Mouse (Mus musculus): ENCODE data around the gene Cmtr2. TPM values are rescaled to one million over a fixed set of nuclear protein-coding genes. Genes with fewer than 3 reads are reported as not detected.

Gene Cmtr2
- polyA plus RNA-seq, 1 experiment, result 6.1 TPM

DNA sequence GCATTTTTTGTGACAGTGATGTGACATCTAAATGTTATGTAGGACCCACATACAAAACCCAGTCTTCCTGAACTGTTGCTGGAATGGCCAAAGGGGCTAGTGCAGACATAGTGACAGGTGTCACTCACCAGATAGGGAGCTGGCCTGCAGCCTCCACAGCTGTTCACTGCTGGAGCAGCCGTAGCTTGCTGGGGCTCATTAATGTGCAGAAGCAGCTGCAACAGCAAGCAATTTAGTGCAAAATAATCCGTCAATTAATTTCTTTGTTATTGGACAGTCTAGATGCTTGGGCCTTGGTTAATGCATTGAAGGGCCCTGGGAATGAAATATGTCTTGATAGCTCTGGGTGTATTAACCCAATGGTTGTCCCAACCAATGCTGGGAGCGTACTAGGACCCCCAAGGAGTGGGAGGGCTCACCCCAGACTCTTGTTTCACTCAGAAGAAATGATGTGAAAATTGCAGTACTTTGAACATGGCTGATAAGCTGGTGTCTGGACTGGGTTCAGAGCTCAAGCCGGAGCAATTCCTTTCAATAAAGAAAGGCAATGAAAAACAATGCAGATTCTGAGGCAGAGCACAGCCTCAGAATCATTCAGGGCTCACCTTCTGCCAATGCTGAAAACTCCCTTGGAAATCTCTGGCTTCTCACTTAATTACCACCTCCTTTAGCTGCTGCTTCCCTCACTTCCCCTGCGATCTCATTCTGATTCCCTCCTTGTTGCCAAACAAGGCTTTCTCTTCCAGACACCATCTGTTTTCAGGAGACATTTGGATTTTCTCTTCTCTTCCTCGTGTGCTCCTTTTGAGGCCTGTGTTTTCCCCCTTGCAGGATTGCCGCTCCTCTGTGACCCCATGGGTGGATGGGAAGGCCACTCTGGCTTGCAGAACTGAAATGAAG is 27.1 kb downstream of the Cmtr2 start:
- no peak overlapping the region for H3K4me3 ChIP-seq (ENCODE audit: low read depth, low read length)
- no peaks in the 10 kb centered on the region for H3K9me3 ChIP-seq (replicated peaks; ENCODE audit: control insufficient read depth, insufficient read depth, low read length, poor library complexity, severe bottlenecking)
- TF ChIP-seq POLR2A (IDR thresholded peaks at IDR 0.05; ENCODE audit: insufficient read depth, low read length), result no peak
- TF ChIP-seq CTCF (IDR thresholded peaks at IDR 0.05; ENCODE audit: low read depth, low read length), result no peak
- no peaks in the 10 kb centered on the region for H3K4me1 ChIP-seq (ENCODE audit: control insufficient read depth, insufficient read depth, low read length)
- H3K36me3 ChIP-seq (ENCODE audit: control insufficient read depth, insufficient read depth, low read length, poor library complexity, severe bottlenecking), result no peaks in the 10 kb centered on the region
- H3K27ac ChIP-seq (ENCODE audit: insufficient read depth, low read length), result no peak overlapping the region
- H3K27me3 ChIP-seq (ENCODE audit: control insufficient read depth, insufficient read depth, low read length, poor library complexity, severe bottlenecking), result no peaks in the 10 kb centered on the region
- no peak overlapping the region for H3K9ac ChIP-seq (ENCODE audit: low read depth, poor library complexity, severe bottlenecking)

- no peak for TF ChIP-seq CTCF (IDR thresholded peaks at IDR 0.05; ENCODE audit: low read depth, low read length)
- TF ChIP-seq POLR2A (IDR thresholded peaks at IDR 0.05; ENCODE audit: insufficient read depth, low read length), result no peak
- TF ChIP-seq EP300 (IDR thresholded peaks at IDR 0.05; ENCODE audit: insufficient read depth, low read depth, low read length), result no peak
- H3K27me3 ChIP-seq (ENCODE audit: control insufficient read depth, insufficient read depth, low read length, poor library complexity, severe bottlenecking), result no peaks in the 10 kb centered on the region
Observed at GRCm38 (mm10) chr8:110244566-110244965, 29.1 kb downstream of the Cmtr2 start.

GRCm38 (mm10) chr8:110247238-110247637 is 31.8 kb downstream of the Cmtr2 start:
- H3K27me3 ChIP-seq (ENCODE audit: control insufficient read depth, insufficient read depth, low read length, poor library complexity, severe bottlenecking), result no peaks in the 10 kb centered on the region
- H3K27ac ChIP-seq (ENCODE audit: insufficient read depth, low read length), result no peak overlapping the region
- TF ChIP-seq CTCF (IDR thresholded peaks at IDR 0.05; ENCODE audit: low read depth, low read length), result no peak
- no peak for TF ChIP-seq POLR2A (IDR thresholded peaks at IDR 0.05; ENCODE audit: insufficient read depth, low read length)
- TF ChIP-seq EP300 (IDR thresholded peaks at IDR 0.05; ENCODE audit: insufficient read depth, low read depth, low read length), result no peak
- no peaks in the 10 kb centered on the region for H3K4me1 ChIP-seq (ENCODE audit: control insufficient read depth, insufficient read depth, low read length)
- no peak overlapping the region for H3K9ac ChIP-seq (ENCODE audit: low read depth, poor library complexity, severe bottlenecking)
- H3K9me3 ChIP-seq (replicated peaks; ENCODE audit: control insufficient read depth, insufficient read depth, low read length, poor library complexity, severe bottlenecking), result no peaks in the 10 kb centered on the region
- H3K4me3 ChIP-seq (ENCODE audit: low read depth, low read length), result no peak overlapping the region
- H3K36me3 ChIP-seq (ENCODE audit: control insufficient read depth, insufficient read depth, low read length, poor library complexity, severe bottlenecking), result no peaks in the 10 kb centered on the region

More at GRCm38 (mm10) chr8:110244566-110244965, 29.1 kb downstream of the Cmtr2 start:
- H3K4me3 ChIP-seq (ENCODE audit: low read depth, low read length), result no peak overlapping the region
- no peaks in the 10 kb centered on the region for H3K36me3 ChIP-seq (ENCODE audit: control insufficient read depth, insufficient read depth, low read length, poor library complexity, severe bottlenecking)
- no peak overlapping the region for H3K27ac ChIP-seq (ENCODE audit: insufficient read depth, low read length)
- no peak overlapping the region for H3K9ac ChIP-seq (ENCODE audit: low read depth, poor library complexity, severe bottlenecking)
- no peaks in the 10 kb centered on the region for H3K4me1 ChIP-seq (ENCODE audit: control insufficient read depth, insufficient read depth, low read length)
- H3K9me3 ChIP-seq (replicated peaks; ENCODE audit: control insufficient read depth, insufficient read depth, low read length, poor library complexity, severe bottlenecking), result no peaks in the 10 kb centered on the region

- Histone ChIP-seq H3K27ac (ENCODE audit: insufficient read depth, low read length) (no peak overlapping the region), H3K36me3 (ENCODE audit: control insufficient read depth, insufficient read depth, low read length, poor library complexity, severe bottlenecking) (no peaks in the 10 kb centered on the region), H3K27me3 (ENCODE audit: control insufficient read depth, insufficient read depth, low read length, poor library complexity, severe bottlenecking) (peaks cover 3% of the 10 kb centered on the region), H3K4me1 (ENCODE audit: control insufficient read depth, insufficient read depth, low read length) (no peaks in the 10 kb centered on the region), H3K9me3 (replicated peaks; ENCODE audit: control insufficient read depth, insufficient read depth, low read length, poor library complexity, severe bottlenecking) (no peaks in the 10 kb centered on the region), H3K4me3 (ENCODE audit: low read depth, low read length) (no peak overlapping the region), H3K9ac (ENCODE audit: low read depth, poor library complexity, severe bottlenecking) (no peak overlapping the region)
- TF ChIP-seq EP300 (IDR thresholded peaks at IDR 0.05; ENCODE audit: insufficient read depth, low read depth, low read length) (no peak), POLR2A (IDR thresholded peaks at IDR 0.05; ENCODE audit: insufficient read depth, low read length) (no peak), CTCF (IDR thresholded peaks at IDR 0.05; ENCODE audit: low read depth, low read length) (no peak)
Observed at GRCm38 (mm10) chr8:110253986-110254385, 38.5 kb downstream of the Cmtr2 start.

DNA sequence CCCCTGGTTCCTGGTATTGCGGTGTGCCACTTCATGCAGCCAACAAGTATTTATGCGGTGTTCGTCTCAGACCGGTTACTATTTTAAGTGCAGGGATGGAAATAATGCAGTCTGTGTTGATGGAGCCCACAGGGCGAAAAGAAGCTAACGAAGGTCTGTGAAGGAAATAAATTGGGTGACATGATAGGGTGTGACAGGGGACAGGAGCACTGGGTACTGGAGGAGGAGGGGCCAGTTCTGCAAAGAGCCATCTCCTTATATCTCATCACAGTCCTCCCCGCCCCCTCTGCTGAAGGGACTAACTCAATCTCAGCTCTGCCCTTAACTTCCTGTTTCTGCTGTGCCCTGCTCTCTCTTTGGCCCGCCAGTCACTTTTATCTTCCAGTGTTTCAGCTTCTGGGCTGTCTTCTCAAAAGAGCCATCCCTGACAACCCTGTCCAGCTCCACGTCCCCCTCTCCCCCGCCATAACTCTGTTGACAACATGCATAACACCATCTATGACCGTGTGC is 50.4 kb downstream of the Cmtr2 start:
- H3K9me3 ChIP-seq (replicated peaks; ENCODE audit: control insufficient read depth, insufficient read depth, low read length, poor library complexity, severe bottlenecking), result no peaks in the 10 kb centered on the region; the same call in 1 of the 2 replicates
- no peaks in the 10 kb centered on the region for H3K36me3 ChIP-seq (ENCODE audit: control insufficient read depth, insufficient read depth, low read length, poor library complexity, severe bottlenecking)
- no peaks in the 10 kb centered on the region for H3K27me3 ChIP-seq (ENCODE audit: control insufficient read depth, insufficient read depth, low read length, poor library complexity, severe bottlenecking)
- H3K4me3 ChIP-seq (ENCODE audit: low read depth, low read length), result no peak overlapping the region
- H3K9ac ChIP-seq (ENCODE audit: low read depth, poor library complexity, severe bottlenecking), result no peak overlapping the region
- H3K27ac ChIP-seq (ENCODE audit: insufficient read depth, low read length), result no peak overlapping the region
- TF ChIP-seq POLR2A (IDR thresholded peaks at IDR 0.05; ENCODE audit: insufficient read depth, low read length) (no peak), CTCF (IDR thresholded peaks at IDR 0.05; ENCODE audit: low read depth, low read length) (no peak), EP300 (IDR thresholded peaks at IDR 0.05; ENCODE audit: insufficient read depth, low read depth, low read length) (no peak)
- no peaks in the 10 kb centered on the region for H3K4me1 ChIP-seq (ENCODE audit: control insufficient read depth, insufficient read depth, low read length)

DNA sequence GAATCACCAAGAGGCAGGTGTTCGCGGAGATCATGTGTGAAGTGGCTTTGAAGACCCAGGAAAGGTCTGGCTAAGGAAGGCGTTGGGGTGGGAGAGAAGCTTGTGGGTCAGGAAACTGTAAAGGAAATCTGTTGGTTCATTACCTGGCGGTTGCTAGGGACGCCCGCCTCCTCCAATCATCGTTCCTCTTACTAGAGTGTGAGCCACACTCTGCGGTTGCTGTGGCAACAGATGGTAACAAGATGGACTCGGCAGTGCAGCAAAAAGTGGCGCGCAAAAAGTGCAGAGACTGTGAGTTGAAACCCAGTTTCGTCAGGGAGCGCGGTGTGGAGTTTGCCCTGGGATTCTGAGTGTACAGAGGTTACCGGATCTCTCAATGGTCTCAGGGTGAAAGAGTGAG is 51.3 kb downstream of the Cmtr2 start, which contains the start of gene Hydin:
Gene Hydin (plus strand): TSS at position 237 of the 400 bp plus-strand sequence.
- Histone ChIP-seq H3K27ac (ENCODE audit: insufficient read depth, low read length) (no peak within 1 kb of the TSS), H3K4me3 (ENCODE audit: low read depth, low read length) (peak within 1 kb of the TSS; percentile 51), H3K36me3 (ENCODE audit: control insufficient read depth, insufficient read depth, low read length, poor library complexity, severe bottlenecking) (no peaks in the 10 kb centered on the region), H3K4me1 (ENCODE audit: control insufficient read depth, insufficient read depth, low read length) (no peaks in the 10 kb centered on the region), H3K9me3 (replicated peaks; ENCODE audit: control insufficient read depth, insufficient read depth, low read length, poor library complexity, severe bottlenecking) (no peaks in the 10 kb centered on the region; the same call in 1 of the 2 replicates), H3K9ac (ENCODE audit: low read depth, poor library complexity, severe bottlenecking) (peak within 1 kb of the TSS; percentile 42), H3K27me3 (ENCODE audit: control insufficient read depth, insufficient read depth, low read length, poor library complexity, severe bottlenecking) (no peaks in the 10 kb centered on the region)
- TF ChIP-seq EP300 (IDR thresholded peaks at IDR 0.05; ENCODE audit: insufficient read depth, low read depth, low read length), result no peak
- no peak for TF ChIP-seq CTCF (IDR thresholded peaks at IDR 0.05; ENCODE audit: low read depth, low read length)
- TF ChIP-seq POLR2A (IDR thresholded peaks at IDR 0.05; ENCODE audit: insufficient read depth, low read length), result no peak

Data from ES-Bruce4 (cell line).